Mouse (Mus musculus): Measurements from ENCODE around the gene Tmem260. TPM values are rescaled to one million over a fixed set of nuclear protein-coding genes. Genes with fewer than 3 reads are reported as not detected.

Tmem260 gene
- total RNA-seq, 2 experiments from 2014 or later, result 3.5 to 5.0 TPM

GRCm38 (mm10) chr14:48503691-48504565, 58.0 kb downstream of the Tmem260 start:
- intact Hi-C loops (cut with DNase I), result no loop called here
- H3K27ac ChIP-seq, result no peak overlapping the region
- TF ChIP-seq CTCF (IDR thresholded peaks at IDR 0.05), result no peak
- H3K4me3 ChIP-seq, result no peak overlapping the region
- DNase-seq, result no peak

DNA sequence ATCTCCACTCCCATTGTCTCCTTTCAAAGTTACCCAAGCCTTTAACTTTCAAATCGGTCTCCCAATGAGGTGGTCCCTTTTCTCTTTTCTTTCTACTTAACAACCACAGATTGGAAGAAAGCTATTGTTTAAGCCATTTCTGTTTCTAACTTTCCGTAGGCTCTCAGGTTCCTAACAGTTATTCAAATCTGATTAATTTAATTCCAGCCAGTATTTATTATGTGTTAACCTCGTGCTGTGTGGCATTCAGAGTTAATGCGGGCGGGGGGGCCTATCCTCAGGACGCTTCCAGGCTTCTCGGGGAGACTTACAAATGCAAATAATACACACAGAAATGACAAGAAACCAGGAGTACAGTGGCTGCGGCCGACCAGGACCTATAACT, 58.6 kb downstream of the Tmem260 start:
- no peak overlapping the region for H3K27ac ChIP-seq
- TF ChIP-seq CTCF (IDR thresholded peaks at IDR 0.05), result no peak
- no peak for DNase-seq
- intact Hi-C loops (cut with DNase I), result no loop called here
- H3K4me3 ChIP-seq, result no peak overlapping the region

DNA sequence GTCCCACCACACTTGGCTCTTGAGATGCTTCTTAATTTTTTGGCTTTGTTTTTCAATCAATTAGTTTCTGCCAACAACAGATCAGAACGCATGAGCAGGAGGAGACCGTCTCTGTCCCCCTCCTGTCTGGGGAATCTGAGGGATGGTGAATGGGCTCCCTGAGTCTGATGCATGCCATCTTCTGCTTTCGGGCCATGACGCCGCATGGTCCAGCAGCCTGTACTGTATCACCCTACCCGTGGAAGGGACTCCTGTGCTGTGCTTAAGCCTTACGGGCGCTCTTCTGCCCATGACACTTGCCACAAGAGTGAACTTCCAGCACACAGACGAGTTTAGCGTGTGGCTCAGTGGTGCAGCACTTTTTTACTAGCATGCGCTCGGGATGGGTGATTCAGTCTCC, 59.7 kb downstream of the Tmem260 start:
- intact Hi-C loops (cut with DNase I), result no loop called here
- TF ChIP-seq CTCF (IDR thresholded peaks at IDR 0.05), result no peak
- no peak overlapping the region for H3K27ac ChIP-seq
- H3K4me3 ChIP-seq, result no peak overlapping the region
- no peak for DNase-seq

GRCm38 (mm10) chr14:48507376-48507775, 61.5 kb downstream of the Tmem260 start:
- DNase-seq, result no peak
- Histone ChIP-seq H3K27ac (no peak overlapping the region), H3K4me3 (no peak overlapping the region)
- TF ChIP-seq CTCF (IDR thresholded peaks at IDR 0.05), result no peak
- intact Hi-C loops (cut with DNase I), result no loop called here

DNA sequence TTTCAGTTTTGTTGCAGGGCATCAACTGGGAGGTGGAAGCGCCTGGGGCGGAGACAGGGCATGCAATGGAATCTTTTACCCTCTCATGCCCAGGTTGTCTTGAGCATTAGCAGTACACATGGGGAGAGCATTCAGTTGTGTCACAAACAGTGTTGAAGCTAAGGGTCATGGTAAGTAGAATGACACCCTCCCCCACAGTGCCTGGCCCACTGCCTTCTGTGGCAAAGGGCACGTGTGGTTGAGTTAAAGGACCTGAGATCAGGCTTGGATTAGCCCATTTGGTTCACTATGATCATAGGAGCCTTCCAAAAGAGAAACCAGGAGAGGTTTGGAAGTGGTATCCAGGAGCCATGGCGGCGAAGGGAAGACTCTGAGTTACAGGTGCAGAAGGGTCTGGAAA, 63.2 kb downstream of the Tmem260 start:
- intact Hi-C loops (cut with DNase I), result no loop called here
- TF ChIP-seq CTCF (IDR thresholded peaks at IDR 0.05), result no peak
- DNase-seq, result no peak
- Histone ChIP-seq H3K27ac (no peak overlapping the region), H3K4me3 (no peak overlapping the region)

- H3K4me3 ChIP-seq, result no peak overlapping the region
- DNase-seq, result no peak
- TF ChIP-seq CTCF (IDR thresholded peaks at IDR 0.05), result no peak
- intact Hi-C loops (cut with DNase I), result no loop called here
- H3K27ac ChIP-seq, result no peak overlapping the region
Measured at GRCm38 (mm10) chr14:48513098-48513823, 67.3 kb downstream of the Tmem260 start.

- intact Hi-C loops (cut with DNase I), result no loop called here
- H3K27ac ChIP-seq, result no peak overlapping the region
- DNase-seq, result no peak
- H3K4me3 ChIP-seq, result no peak overlapping the region
- no peak for TF ChIP-seq CTCF (IDR thresholded peaks at IDR 0.05)
Measured at GRCm38 (mm10) chr14:48513824-48514493, 68.0 kb downstream of the Tmem260 start.

DNA sequence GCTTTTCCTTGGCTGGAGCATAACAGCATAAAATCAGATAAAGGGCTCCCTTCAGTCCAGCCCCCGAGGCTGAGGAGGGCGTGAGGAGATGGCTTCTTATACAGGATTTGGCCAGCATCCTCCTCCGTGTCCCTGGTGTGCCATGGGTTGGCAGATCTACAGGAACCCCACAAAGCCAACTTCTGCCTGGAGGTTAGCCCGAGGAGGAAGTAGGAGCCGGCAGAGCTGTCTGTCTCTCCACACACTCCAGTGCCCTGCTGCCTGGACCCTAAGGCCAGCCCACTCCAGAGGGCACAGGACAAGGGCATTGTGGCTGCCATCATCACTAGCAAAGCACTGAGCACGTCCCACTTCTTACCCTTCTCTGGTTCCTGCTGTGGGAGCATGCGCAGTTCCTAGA, 68.7 kb downstream of the Tmem260 start:
- no peak overlapping the region for H3K27ac ChIP-seq

GRCm38 (mm10) chr14:48515538-48515937, 69.6 kb downstream of the Tmem260 start:
- intact Hi-C loops (cut with DNase I), result no loop called here
- TF ChIP-seq CTCF (IDR thresholded peaks at IDR 0.05), result no peak
- Histone ChIP-seq H3K4me3 (no peak overlapping the region), H3K27ac (no peak overlapping the region)
- no peak for DNase-seq

More for the DNA sequence above, 68.7 kb downstream of the Tmem260 start:
- DNase-seq, result no peak
- H3K4me3 ChIP-seq, result no peak overlapping the region
- no peak for TF ChIP-seq CTCF (IDR thresholded peaks at IDR 0.05)
- intact Hi-C loops (cut with DNase I), result no loop called here

DNA sequence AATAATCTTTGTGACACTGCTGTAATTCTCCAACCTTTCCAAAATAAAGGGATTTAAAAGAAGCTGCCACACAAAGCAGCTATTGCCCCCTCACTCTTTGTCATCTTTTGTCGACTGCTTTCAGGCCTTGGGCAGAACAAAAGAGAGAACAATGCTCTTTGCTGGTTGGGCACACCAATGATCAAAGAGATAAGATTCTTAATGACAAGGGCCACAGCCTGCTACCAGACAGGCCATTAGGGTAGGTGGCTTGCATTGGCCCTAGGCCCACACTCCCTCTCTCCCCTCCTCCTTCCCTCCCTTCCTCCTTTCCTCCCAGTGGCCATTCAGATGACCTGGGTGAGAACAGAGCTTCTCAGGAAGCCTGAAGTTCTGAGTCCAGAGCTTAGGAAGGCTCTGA, 77.4 kb downstream of the Tmem260 start:
- DNase-seq, result no peak
- no peak for TF ChIP-seq CTCF (IDR thresholded peaks at IDR 0.05)
- no peak overlapping the region for H3K4me3 ChIP-seq
- intact Hi-C loops (cut with DNase I), result loop anchor here (10.0 kb wide), 1 partner anchor 461 kb away; no protein-coding TSS in a partner anchor
- no peak overlapping the region for H3K27ac ChIP-seq

DNA sequence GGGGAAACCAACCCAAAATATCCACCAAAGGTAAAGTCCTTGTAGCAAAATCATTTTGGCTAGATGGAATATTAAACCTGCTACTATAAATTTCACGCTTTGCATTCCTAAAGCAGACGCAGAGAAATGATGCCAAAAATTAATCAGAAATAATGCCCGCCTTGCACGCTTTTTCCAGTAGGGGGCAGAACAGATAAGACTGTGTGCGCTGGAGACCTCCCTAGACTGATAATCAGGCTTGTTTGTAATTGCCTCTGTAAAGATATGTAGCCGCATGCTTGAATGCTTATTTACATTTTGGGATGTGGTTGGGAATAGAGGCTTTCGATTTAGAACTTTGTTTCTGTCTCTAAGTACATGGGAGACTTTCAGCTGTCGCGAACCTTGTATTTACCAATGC, 78.2 kb downstream of the Tmem260 start:
- H3K4me3 ChIP-seq, result no peak overlapping the region
- H3K27ac ChIP-seq, result no peak overlapping the region
- TF ChIP-seq CTCF (IDR thresholded peaks at IDR 0.05), result peak; percentile 71
- intact Hi-C loops (cut with DNase I), result loop anchor here (10.0 kb wide), 1 partner anchor 461 kb away; no protein-coding TSS in a partner anchor
- no peak for DNase-seq

DNA sequence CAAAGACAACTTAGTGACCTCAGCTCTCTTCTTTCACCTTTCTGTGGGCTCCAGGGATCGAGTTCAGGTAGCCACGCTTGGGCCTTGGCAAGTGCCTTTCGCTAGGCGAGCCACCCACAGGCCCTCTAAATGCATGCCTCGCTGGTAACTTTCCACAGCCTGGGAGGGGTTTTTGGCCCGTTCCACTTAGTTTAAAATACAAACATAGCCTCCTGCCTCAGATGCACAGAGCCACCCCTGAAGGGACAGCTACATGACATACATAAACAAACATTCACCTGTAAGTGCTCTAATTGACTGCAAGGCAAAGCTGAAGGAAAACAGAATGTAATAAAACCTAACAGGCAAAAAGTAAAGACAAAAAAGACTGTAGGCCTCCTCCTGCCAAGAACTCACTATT, 79.1 kb downstream of the Tmem260 start:
- no peak for DNase-seq
- intact Hi-C loops (cut with DNase I), result loop anchor here (10.0 kb wide), 1 partner anchor 460 kb away; no protein-coding TSS in a partner anchor
- Histone ChIP-seq H3K4me3 (no peak overlapping the region), H3K27ac (no peak overlapping the region)
- TF ChIP-seq CTCF (IDR thresholded peaks at IDR 0.05), result no peak

DNA sequence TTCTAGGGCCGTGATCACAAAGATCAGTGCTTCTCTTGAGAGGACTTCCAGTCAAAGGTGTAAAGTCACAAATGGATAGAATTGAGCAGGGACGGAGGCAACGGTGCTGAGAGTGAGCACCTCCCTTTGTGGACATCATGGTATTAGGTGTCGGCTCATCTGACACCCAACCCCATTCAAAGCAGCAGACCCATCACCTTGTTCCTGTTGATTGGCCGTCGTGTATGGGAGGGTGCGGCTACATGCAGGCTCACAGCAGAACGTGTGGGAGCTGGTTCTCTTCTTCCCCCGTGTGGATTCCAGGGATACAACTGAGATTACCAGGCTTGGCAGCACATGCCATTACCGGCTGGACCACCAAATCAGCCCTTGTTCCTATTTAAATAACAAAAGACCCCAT, 84.7 kb downstream of the Tmem260 start:
- intact Hi-C loops (cut with DNase I), result no loop called here
- no peak for TF ChIP-seq CTCF (IDR thresholded peaks at IDR 0.05)
- DNase-seq, result no peak
- Histone ChIP-seq H3K27ac (no peak overlapping the region), H3K4me3 (no peak overlapping the region)

Measured in gastrocnemius, adult 2 months (tissue).